ENCODE assay signal across 18 mouse cellular contexts in the genomic region with DNA sequence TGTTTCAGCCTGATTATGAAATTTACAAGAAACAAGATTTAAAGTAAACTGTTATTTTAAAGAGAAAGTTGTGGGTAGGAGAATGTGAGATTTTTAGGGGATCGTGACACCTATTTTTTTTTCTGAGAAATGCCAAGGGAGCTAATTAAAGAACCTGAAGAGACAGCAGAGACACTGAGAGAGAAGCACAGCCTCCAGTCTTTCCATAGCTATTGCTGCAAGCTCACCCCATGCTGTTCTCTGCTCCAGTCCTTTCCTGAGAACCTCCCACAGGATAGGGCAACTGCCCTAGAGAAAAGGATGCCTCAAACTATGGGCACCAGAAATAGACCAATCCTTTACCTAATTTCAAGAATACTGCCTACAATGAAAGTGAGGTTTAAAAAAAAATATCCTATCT.
"Had no signal": no experiment of that assay in that cellular context is flagged by ENCODE, and none has a peak within 500 bp of the region (broad histone marks: within the 10 kb centered on the region; RNA-seq: fewer than 3 reads in every experiment).

No protein-coding gene starts in this region.

- H3K4me3 ChIP-seq: lung, embryonic 15.5 days; megakaryocyte, embryonic 14.5 days; midbrain, embryonic 13.5 days; midbrain, embryonic 15.5 days; neural tube, embryonic 12.5 days; stomach, embryonic 15.5 days had no signal

- H3K4me2 ChIP-seq: lung, embryonic 15.5 days; midbrain, embryonic 11.5 days; midbrain, embryonic 13.5 days; midbrain, embryonic 15.5 days; neural tube, embryonic 12.5 days; stomach, embryonic 15.5 days had no signal

- DNase-seq: liver, postnatal 0 days; lung, adult 2 months; lung, postnatal 14 days; lung, postnatal 36 days; right cerebral cortex, postnatal 14 days; thymus, adult 18-20 months; thymus, postnatal 14 days; thymus, postnatal 36 days had no signal

- H3K36me3 ChIP-seq: lung, embryonic 15.5 days; midbrain, embryonic 13.5 days; midbrain, embryonic 15.5 days; neural tube, embryonic 12.5 days; stomach, embryonic 15.5 days had no signal

- H3K9me3 ChIP-seq: lung, embryonic 15.5 days; megakaryocyte, embryonic 14.5 days; midbrain, embryonic 13.5 days; midbrain, embryonic 15.5 days; neural tube, embryonic 12.5 days; stomach, embryonic 15.5 days had no signal

- H3K27me3 ChIP-seq: lung, embryonic 15.5 days; megakaryocyte, embryonic 14.5 days; midbrain, embryonic 13.5 days; midbrain, embryonic 15.5 days; neural tube, embryonic 12.5 days; stomach, embryonic 15.5 days had no signal

- ATAC-seq: liver, postnatal 0 days; lung, postnatal 0 days; midbrain, embryonic 13.5 days; midbrain, embryonic 15.5 days had no signal

- H3K9ac ChIP-seq: liver, postnatal 0 days; lung, embryonic 15.5 days; midbrain, embryonic 13.5 days; midbrain, embryonic 15.5 days; neural tube, embryonic 12.5 days; stomach, embryonic 15.5 days had no signal

- H3K4me1 ChIP-seq: lung, embryonic 15.5 days; megakaryocyte, embryonic 14.5 days; midbrain, embryonic 13.5 days; midbrain, embryonic 15.5 days; neural tube, embryonic 12.5 days; stomach, embryonic 15.5 days had no signal

- H3K27ac ChIP-seq: lung, embryonic 15.5 days; macrophage; midbrain, embryonic 13.5 days; midbrain, embryonic 15.5 days; neural tube, embryonic 12.5 days; stomach, embryonic 15.5 days; stomach, postnatal 0 days had no signal
